In genomic region chr14:51128775-51129623, GRCm38 (mm10) we compare ENCODE assay signal across 16 mouse cellular contexts. TPM values are rescaled to one million over a fixed set of nuclear protein-coding genes. Genes with fewer than 3 reads are reported as not detected.
DNase-seq lines count a peak whose midpoint lies in the region; ATAC-seq lines count a peak whose summit lies in the region.
"Had no signal": no experiment of that assay in that cellular context is flagged by ENCODE, and none has a peak within 500 bp of the region (broad histone marks: within the 10 kb centered on the region; RNA-seq: fewer than 3 reads in every experiment).

No protein-coding gene starts in this region.

- no peaks in the 10 kb centered on the region for H3K36me3 ChIP-seq in macrophage (ENCODE audit: inconsistent target)
- H3K36me3 ChIP-seq in splenic B cell, adult 2 months (ENCODE audit: control insufficient read depth, insufficient read depth, low read length, poor library complexity, severe bottlenecking), result peaks cover 6% of the 10 kb centered on the region
- H3K36me3 ChIP-seq: heart, embryonic 15.5 days; limb, embryonic 12.5 days had no signal

- peak; percentile 41 for ATAC-seq in erythroblast, adult 5-6 weeks (replicated peaks; ENCODE audit: low FRiP score, poor library complexity, severe bottlenecking)
- ATAC-seq: midbrain, embryonic 16.5 days had no signal

- 15% methylated on average over 9 of the region's 9 CpGs for WGBS in macrophage (ENCODE audit: missing documents)

- no peaks in the 10 kb centered on the region for H3K27me3 ChIP-seq in splenic B cell, adult 2 months (ENCODE audit: control insufficient read depth, insufficient read depth, low read length, poor library complexity, severe bottlenecking)
- H3K27me3 ChIP-seq: heart, embryonic 15.5 days; limb, embryonic 12.5 days had no signal

- H3K79me2 ChIP-seq in macrophage (ENCODE audit: inconsistent target), result no peaks in the 10 kb centered on the region

- peak overlapping the region; percentile 80 for H3K27ac ChIP-seq in macrophage
- H3K27ac ChIP-seq: heart, embryonic 15.5 days; limb, embryonic 12.5 days had no signal

- H3K4me3 ChIP-seq in macrophage (ENCODE audit: inconsistent target), result peak overlapping the region; percentile 39
- H3K4me3 ChIP-seq: heart, embryonic 15.5 days; limb, embryonic 12.5 days had no signal

- peak; percentile 39 to 51 for DNase-seq in spleen, adult 18-20 months
- no peak for DNase-seq in spleen, adult 12 weeks (ENCODE audit: low spot score)
- peak; percentile 89 for DNase-seq in splenic B cell, adult 2 months (ENCODE audit: low read depth, low spot score)
- no peak for DNase-seq in ovary, postnatal 10 days (ENCODE audit: low spot score)
- DNase-seq in urinary bladder, adult 2 months (ENCODE audit: low spot score), result no peak
- no peak for DNase-seq in testis, postnatal 10 days (ENCODE audit: low spot score)
- DNase-seq: cerebellum, postnatal 10 days had no signal

RNA-seq across cellular contexts. Expression of gene Rnase6, which starts 5.3 kb away (rescaled TPM):
- total RNA-seq in erythroblast, adult 5-6 weeks (2015; ENCODE audit: low replicate concordance), result 8.1 and 47.2 TPM in 2 replicates
- 9.5 and 15.7 TPM in 2 replicates for total RNA-seq in erythroblast, adult 5-6 weeks (2017; ENCODE audit: low replicate concordance)
- 1 to 10 TPM in 9 of 26 experiments, under 1 TPM in 8, not detected in 9; 0.25 to 4.6 (median 1.0) TPM for total RNA-seq in macrophage (2018; cell fraction: chromatin; rRNA removed)
- 10 to 100 TPM in 18 of 26 experiments, 1 to 10 TPM in 8; 5.1 to 18.7 (median 13.1) TPM for total RNA-seq in macrophage (2018; cell fraction: cytosol; rRNA removed)
- total RNA-seq in macrophage (2018; cell fraction: nucleus; rRNA removed), result 10 to 100 TPM in 7 of 26 experiments, 1 to 10 TPM in 18, under 1 TPM in 1; 0.89 to 20.6 (median 6.0) TPM
- polyA plus RNA-seq in macrophage (2018), result 3.8 to 24.3 TPM (median 17.6 TPM) in 3 replicates
- polyA plus RNA-seq in urinary bladder, adult 2 months (2012; rRNA removed), result 7.1 and 8.3 TPM in 2 replicates

RNA-seq across cellular contexts. Expression of gene Eddm3b, which starts 14.8 kb away (rescaled TPM):
- total RNA-seq in erythroblast, adult 5-6 weeks (2015; ENCODE audit: low replicate concordance), result not detected in 2 replicates
- not detected in 2 replicates for total RNA-seq in erythroblast, adult 5-6 weeks (2017; ENCODE audit: low replicate concordance)
- total RNA-seq in macrophage (2018; cell fraction: chromatin; rRNA removed), result not detected
- under 1 TPM in 1 of 26 experiments, not detected in 25; 0.11 TPM for total RNA-seq in macrophage (2018; cell fraction: cytosol; rRNA removed)
- not detected for total RNA-seq in macrophage (2018; cell fraction: nucleus; rRNA removed)
- not detected in 3 replicates for polyA plus RNA-seq in macrophage (2018)
- polyA plus RNA-seq in urinary bladder, adult 2 months (2012; rRNA removed), result 0.04 and 0.06 TPM in 2 replicates
- total RNA-seq: adrenal gland, adult 18-20 months; layer of hippocampus, adult 8-10 months had no signal
- polyA plus RNA-seq: heart, embryonic 15.5 days; limb, embryonic 12.5 days; midbrain, embryonic 16.5 days; testis, adult 2 months had no signal

RNA-seq across cellular contexts. Expression of gene Rnase1, which starts 17.6 kb away (rescaled TPM):
- total RNA-seq in erythroblast, adult 5-6 weeks (2015; ENCODE audit: low replicate concordance), result 2.1 TPM in 1 of 2 replicates, not detected in the other
- not detected in 2 replicates for total RNA-seq in erythroblast, adult 5-6 weeks (2017; ENCODE audit: low replicate concordance)
- not detected for total RNA-seq in macrophage (2018; cell fraction: chromatin; rRNA removed)
- total RNA-seq in macrophage (2018; cell fraction: cytosol; rRNA removed), result not detected
- not detected for total RNA-seq in macrophage (2018; cell fraction: nucleus; rRNA removed)
- polyA plus RNA-seq in macrophage (2018), result not detected in 3 replicates
- 0.30 and 0.40 TPM in 2 replicates for polyA plus RNA-seq in urinary bladder, adult 2 months (2012; rRNA removed)
- total RNA-seq: adrenal gland, adult 18-20 months had no signal
- polyA plus RNA-seq: limb, embryonic 12.5 days had no signal

RNA-seq across cellular contexts. Expression of gene Rnase2b, which starts 33.1 kb away (rescaled TPM):
- not detected in 2 replicates for total RNA-seq in erythroblast, adult 5-6 weeks (2015; ENCODE audit: low replicate concordance)
- total RNA-seq in erythroblast, adult 5-6 weeks (2017; ENCODE audit: low replicate concordance), result 1.3 TPM in 1 of 2 replicates, not detected in the other
- not detected for total RNA-seq in macrophage (2018; cell fraction: chromatin; rRNA removed)
- not detected for total RNA-seq in macrophage (2018; cell fraction: cytosol; rRNA removed)
- not detected for total RNA-seq in macrophage (2018; cell fraction: nucleus; rRNA removed)
- polyA plus RNA-seq in macrophage (2018), result not detected in 3 replicates
- not detected in 2 replicates for polyA plus RNA-seq in urinary bladder, adult 2 months (2012; rRNA removed)
- total RNA-seq: adrenal gland, adult 18-20 months had no signal
- polyA plus RNA-seq: heart, embryonic 15.5 days; intestine, embryonic 14.5 days; limb, embryonic 12.5 days; midbrain, embryonic 16.5 days; testis, adult 2 months had no signal

RNA-seq across cellular contexts. Expression of gene Ang, which starts 38.0 kb away (rescaled TPM):
- total RNA-seq in erythroblast, adult 5-6 weeks (2015; ENCODE audit: low replicate concordance), result 1.9 TPM in 1 of 2 replicates, not detected in the other
- 1.3 TPM in 1 of 2 replicates, not detected in the other for total RNA-seq in erythroblast, adult 5-6 weeks (2017; ENCODE audit: low replicate concordance)
- total RNA-seq in macrophage (2018; cell fraction: chromatin; rRNA removed), result 10 to 100 TPM in 4 of 26 experiments, 1 to 10 TPM in 21, not detected in 1; 1.2 to 19.8 (median 5.1) TPM
- total RNA-seq in macrophage (2018; cell fraction: cytosol; rRNA removed), result 10 to 100 TPM; 11.7 to 37.1 (median 18.0) TPM
- 10 to 100 TPM in 18 of 26 experiments, 1 to 10 TPM in 8; 4.6 to 33.5 (median 11.8) TPM for total RNA-seq in macrophage (2018; cell fraction: nucleus; rRNA removed)
- polyA plus RNA-seq in macrophage (2018), result 15.6 to 41.8 TPM (median 23.3 TPM) in 3 replicates
- 60.1 and 64.0 TPM in 2 replicates for polyA plus RNA-seq in urinary bladder, adult 2 months (2012; rRNA removed)

Comparison
In these comparisons a context has a peak if more than half of its experiments do, and no peak if none do; other contexts are left out.
1. DNase-seq: peak in spleen, adult 18-20 months (2 of 2) and splenic B cell, adult 2 months (single experiment); none in spleen, adult 12 weeks (single experiment), ovary, postnatal 10 days (single experiment), urinary bladder, adult 2 months (single experiment) and testis, postnatal 10 days (single experiment).